Mouse (Mus musculus): ENCODE data around the gene C3ar1.

Gene C3ar1

DNA sequence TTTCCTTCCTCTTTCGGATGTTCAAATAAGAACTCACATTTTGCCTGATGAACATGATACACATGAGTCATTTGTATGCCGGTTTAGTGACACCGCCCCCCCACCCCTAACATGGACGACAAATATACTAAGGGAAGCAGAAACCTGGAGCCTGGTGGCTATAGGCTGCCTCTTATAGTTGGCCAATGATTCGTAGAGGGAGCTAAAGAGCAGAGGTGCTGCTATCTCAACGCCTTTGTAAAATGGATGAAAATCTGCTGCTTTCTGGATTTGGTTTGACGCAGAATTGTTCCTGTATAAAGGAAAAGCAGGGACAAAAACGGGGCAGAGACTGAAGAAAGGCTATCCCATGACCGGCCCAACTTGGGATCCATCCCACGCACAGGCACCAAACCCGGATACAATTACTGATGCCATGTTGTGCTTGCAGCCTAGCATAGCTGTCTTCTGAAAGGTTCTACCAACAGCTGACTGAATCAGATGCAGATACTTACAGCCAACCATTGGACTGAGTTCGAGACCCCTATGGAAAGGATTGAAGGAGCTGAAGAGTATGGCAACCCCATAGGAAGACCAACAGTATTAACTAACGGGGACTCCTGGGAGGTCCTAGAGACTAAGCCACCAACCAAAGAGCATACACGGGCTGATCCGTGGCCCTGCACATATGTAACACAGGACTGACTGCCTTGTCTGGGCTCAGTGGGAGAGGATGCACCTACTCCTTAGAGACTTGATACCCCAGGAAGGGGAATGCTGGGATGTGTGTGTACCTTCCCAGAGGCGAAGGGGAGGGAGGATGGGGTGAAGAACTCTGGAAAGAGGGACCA, 44.0 kb downstream of the C3ar1 start:
- POLR2A ChIA-PET, result interaction anchor here (0.5 to 3.2 kb wide), 57 partner anchors 8 to 1846 kb away, joined by 3 to 28 read pairs (median 4); partner anchors contain the start of genes Slc2a3 (in 3 of the 4), Foxj2 (in 1 of the 4), Gdf3 (in 1 of the 4) and Nanog (in 1 of the 4)
- CTCF ChIA-PET, result interaction anchor here (0.6 to 2.6 kb wide), 11 partner anchors 9 to 143 kb away, joined by 3 to 11 read pairs (median 5); partner anchors contain the start of genes Slc2a3 (in 2 of the 4) and Necap1 (in 1 of the 4)

DNA sequence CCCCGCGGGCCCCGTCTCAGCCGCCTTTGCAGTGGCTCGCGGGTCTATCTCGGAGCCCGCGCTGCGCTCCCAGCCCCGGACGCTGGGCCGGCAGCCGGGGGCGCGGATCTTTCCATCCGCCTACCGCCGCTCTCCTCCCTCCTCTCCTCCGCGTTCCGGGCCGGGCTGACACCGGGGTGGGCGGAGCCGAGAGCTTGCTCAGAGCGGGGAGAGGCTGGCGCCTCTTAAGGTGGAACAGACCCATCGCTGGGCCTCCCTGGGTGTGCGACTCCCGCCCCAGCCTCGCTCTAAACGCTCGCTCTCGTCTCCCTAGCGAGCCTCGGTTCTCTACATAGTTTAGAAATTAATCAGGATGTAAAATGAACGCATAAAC, 44.7 kb downstream of the C3ar1 start:
- CTCF ChIA-PET, result interaction anchor here (0.6 to 2.6 kb wide), 9 partner anchors 10 to 142 kb away, joined by 3 to 11 read pairs (median 5); partner anchors contain the start of genes Necap1 (in 1 of the 4) and Slc2a3 (in 1 of the 4)
- POLR2A ChIA-PET, result interaction anchor here (0.5 to 3.2 kb wide), 48 partner anchors 9 to 1847 kb away, joined by 3 to 28 read pairs (median 4); partner anchors contain the start of genes Slc2a3 (in 3 of the 4), Foxj2 (in 1 of the 4), Nanog (in 1 of the 4) and Necap1 (in 1 of the 4)

DNA sequence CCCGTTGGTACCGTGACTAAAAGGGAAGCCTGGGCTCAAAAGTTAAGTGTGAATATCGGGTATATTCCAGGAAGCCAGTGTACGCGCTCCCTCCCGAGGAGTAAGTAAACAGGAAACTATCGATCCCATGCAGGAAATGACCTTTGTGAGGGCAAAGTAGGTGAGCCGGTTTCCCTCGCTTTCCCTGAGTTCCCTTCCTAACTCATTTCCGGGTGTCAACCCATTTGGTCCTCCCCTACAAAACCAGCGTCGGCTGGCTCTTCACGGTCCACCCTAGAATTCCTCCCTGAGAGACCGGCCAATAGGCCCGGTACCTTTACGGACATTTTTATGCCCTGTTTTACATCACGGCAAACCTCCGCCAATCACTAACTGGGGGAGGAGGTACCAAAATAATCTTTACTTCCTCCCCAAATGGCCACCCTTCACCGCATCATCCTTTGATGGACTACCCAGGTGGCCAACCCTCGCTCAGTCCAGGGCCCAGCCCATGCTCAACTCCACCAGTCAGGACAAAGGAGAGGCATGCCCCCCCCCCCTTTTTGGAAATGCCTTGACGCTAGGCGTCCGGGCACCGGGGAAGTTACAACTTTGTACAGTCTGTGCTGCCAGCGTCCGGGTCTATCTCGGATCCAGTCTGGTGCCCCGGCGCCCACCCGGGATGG, 45.2 kb downstream of the C3ar1 start:
- CTCF ChIA-PET, result interaction anchor here in 3 of 4 experiments (0.8 to 2.6 kb wide), 4 partner anchors 16 to 64 kb away, joined by 4 to 11 read pairs (median 6); partner anchors contain the start of gene Necap1 (in 1 of the 3)
- POLR2A ChIA-PET, result interaction anchor here in 3 of 4 experiments (0.7 to 3.2 kb wide), 35 partner anchors 9 to 327 kb away, joined by 3 to 28 read pairs (median 5); partner anchors contain the start of genes Slc2a3 (in 3 of the 3), Foxj2 (in 1 of the 3), Nanog (in 1 of the 3) and Necap1 (in 1 of the 3)

DNA sequence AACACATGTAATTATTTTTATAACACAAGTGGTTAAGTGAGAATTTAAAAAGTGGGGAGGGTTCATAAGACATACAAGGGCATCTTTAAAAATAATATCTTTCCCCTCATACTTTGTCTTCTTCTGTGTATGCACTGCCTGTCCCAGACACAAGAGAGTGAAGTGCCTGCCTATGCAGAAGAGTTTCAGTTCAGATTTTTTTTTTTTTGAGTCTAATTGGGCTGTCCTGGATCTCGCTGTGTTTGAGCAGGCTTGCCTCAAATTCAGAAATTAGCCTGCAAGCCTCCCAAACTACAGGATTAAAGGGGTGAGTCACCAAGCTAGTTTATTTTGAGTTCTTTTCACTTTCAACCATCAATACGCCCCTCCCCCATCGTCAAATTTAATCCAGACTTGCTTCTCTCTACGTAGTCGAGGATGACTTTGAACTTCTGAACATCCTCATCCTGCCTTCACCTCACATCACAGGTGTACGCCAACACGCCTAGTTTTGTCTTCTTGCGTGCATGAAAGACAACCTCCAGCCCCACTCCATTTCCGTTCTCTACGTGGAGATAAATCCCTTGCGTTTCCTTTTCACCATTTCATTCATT, 45.8 kb downstream of the C3ar1 start:
- POLR2A ChIA-PET, result interaction anchor here in 3 of 4 experiments (0.5 to 2.9 kb wide), 8 partner anchors 8 to 124 kb away, joined by 3 to 16 read pairs (median 4); partner anchors contain the start of genes Slc2a3 (in 2 of the 3) and Foxj2 (in 1 of the 3)
- CTCF ChIA-PET, result interaction anchor here in 1 of 4 experiments (2.6 kb wide), 1 partner anchor 18 kb away, joined by 11 read pairs; no protein-coding TSS in a partner anchor

DNA sequence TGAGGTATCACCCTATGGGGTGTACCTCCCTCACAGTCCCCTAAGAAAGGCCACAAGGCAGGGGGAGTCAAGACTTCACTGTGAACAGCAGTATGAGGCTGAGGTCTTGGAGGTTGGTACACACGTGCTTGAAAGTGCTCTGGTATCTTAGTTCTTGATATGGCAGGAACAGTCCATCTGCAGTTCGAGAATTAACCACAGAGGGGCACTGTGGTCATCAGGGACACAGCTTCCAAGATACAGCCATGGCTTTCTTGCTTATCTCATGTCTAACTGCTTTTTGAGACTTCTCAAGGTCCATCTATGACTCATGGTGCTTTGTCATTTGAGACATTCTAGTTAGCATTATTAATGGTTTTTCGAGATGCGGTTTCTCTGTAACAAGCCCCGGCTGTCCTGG, 51.5 kb downstream of the C3ar1 start:
- ChIA-PET CTCF (interaction anchor here (0.6 to 1.4 kb wide), 15 partner anchors 9 to 1631 kb away, joined by 3 to 6 read pairs (median 3); no protein-coding TSS in a partner anchor), POLR2A (interaction anchor here (0.5 to 2.1 kb wide), 12 partner anchors 22 to 1908 kb away, joined by 3 to 6 read pairs (median 4); partner anchors contain the start of gene Phb2 (in 1 of the 4))

DNA sequence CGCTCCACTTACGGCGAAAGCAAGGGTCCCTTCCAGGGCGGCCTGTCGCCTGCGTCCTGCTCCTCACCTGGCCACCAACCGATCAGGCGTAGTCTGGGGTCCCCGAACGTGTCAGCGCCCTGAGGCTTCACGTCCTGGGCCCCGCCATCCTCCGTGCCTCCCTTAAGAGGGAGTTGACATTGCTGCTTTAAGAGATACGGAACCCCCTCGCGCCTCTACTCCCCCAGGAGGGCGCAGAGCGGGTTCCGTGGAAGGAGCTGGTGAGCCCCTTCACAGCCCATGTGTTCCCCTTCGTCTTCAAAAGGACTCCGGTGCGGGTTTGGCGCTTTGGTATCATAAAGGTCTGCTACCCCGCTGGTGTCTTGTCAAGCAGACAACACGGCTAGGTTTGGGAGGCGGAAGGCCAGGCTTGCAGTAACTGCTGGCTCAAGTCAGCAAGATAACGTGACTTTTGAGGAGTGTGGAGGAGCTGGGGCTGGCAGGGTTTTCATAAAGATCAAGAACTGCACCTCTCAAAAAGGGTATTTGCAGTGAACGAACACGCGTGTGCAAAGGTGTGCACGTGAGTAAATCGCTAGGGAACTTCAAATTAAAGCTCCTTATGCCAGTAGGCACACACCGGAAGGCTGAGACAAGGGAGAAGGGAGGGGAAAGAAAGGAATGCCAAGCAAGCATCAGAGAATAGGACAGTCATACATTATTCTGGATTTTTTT, 54.0 kb downstream of the C3ar1 start:
- POLR2A ChIA-PET, result interaction anchor here in 3 of 4 experiments (0.6 to 3.7 kb wide), 46 partner anchors 8 to 461 kb away, joined by 3 to 20 read pairs (median 4); partner anchors contain the start of genes Gdf3 (in 1 of the 3) and Phc1 (in 1 of the 3)
- CTCF ChIA-PET, result interaction anchor here (0.5 to 2.1 kb wide), 21 partner anchors 10 to 134 kb away, joined by 3 to 10 read pairs (median 4); no protein-coding TSS in a partner anchor

DNA sequence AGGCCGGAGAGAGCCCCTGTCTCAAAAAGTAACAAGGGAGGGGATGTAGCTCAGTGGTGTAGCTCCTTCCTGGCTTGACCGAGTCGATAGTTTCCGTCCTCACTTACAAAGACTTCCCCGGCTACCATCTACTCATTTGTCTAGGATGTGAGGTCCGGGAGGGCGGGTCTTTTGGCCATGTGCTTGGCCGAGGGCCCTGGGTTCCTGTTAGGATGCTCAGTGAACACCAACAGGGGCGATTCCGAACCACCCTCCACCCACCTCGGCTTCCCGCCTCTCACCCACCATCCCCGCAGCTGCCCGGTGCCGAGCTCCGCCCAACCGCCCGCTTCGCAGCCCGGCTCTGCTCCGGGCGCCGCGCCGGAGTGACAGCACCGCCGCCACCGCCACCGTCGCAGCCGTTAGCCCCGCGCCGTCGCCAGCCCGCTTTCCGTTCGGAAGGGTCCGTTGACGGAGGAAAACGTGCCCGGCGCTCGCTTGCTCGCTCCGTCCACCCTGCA, 54.6 kb downstream of the C3ar1 start, which contains the start of gene Slc2a3:
TSS of gene Slc2a3 (minus strand) at position 340 of the 500 bp plus-strand sequence.
- ChIA-PET POLR2A (interaction anchor here in 3 of 4 experiments (0.6 to 3.7 kb wide), 51 partner anchors 8 to 310 kb away, joined by 3 to 20 read pairs (median 4); partner anchors contain the start of genes Gdf3 (in 1 of the 3) and Necap1 (in 1 of the 3)), CTCF (interaction anchor here in 3 of 4 experiments (0.6 to 2.1 kb wide), 18 partner anchors 10 to 133 kb away, joined by 3 to 10 read pairs (median 4); no protein-coding TSS in a partner anchor)

DNA sequence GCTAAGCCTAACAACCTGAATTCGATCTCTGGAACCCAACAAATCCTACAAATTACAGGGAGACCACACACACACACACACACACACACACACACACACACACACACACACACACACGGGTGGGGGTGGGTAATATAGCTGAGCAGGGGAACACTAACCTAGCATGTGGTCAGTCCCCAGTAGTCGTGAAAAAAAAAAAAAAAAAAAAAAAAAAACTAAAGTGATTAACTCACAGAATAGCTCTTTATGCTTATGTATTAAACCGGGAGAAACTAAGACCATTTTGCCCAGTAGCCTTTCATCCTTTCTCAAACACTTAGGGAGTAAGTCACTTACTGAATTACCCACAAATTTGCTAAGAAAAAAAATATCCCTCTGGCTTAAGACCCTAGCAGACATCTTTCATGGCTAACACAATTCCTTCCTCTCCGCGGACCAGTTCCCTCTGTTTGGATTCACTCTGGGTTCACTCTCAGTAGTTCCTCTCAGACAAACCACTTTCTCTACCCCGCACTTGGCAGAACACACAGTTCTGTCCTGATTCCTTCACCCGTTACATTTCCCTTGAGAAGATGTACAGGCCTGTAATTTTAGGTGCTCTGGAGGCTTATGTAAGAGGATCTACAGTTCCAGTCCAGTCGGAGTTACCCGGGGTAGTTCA, 55.2 kb downstream of the C3ar1 start:
- ChIA-PET POLR2A (interaction anchor here in 3 of 4 experiments (0.6 to 3.7 kb wide), 48 partner anchors 9 to 324 kb away, joined by 3 to 20 read pairs (median 4); partner anchors contain the start of gene Necap1 (in 1 of the 3)), CTCF (interaction anchor here (0.5 to 2.1 kb wide), 17 partner anchors 11 to 133 kb away, joined by 3 to 10 read pairs (median 4); no protein-coding TSS in a partner anchor)

Measured in embryonic stem cell, embryonic (primary cell).